Mouse (Mus musculus): ENCODE data around the gene Zfp988.
"Not testable (repeated sequence)": the region's sequence is repeated elsewhere in the genome, so short reads cannot be mapped to it uniquely, and the experiment has no call there.

DNA sequence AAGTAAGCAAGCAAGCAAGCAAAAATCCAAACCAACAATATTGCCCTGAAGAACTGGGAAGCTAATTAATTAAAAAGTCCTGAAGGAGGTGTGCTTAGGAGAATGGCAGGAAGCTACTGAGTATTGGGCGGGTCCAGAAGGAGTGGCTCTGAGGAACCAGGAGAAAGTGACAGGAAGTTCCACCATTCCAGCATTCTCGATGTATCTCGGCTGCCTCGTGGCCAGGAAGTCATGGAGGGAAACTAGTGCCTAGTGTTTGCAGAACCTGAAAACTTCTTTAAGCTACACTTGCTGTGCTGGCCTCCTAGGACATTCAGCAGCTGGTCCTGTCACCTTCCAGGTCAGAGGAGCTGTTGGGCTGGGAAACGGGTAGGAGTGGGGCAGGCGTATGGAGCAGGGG is at the start of gene Zfp988:
- TF ChIP-seq POLR2A (IDR thresholded peaks at IDR 0.05; ENCODE audit: extremely low read depth, insufficient read depth, low read length); CTCF (IDR thresholded peaks at IDR 0.05; ENCODE audit: low read depth, low read length): not testable (repeated sequence)

All from liver, adult 2 months (tissue).